Mouse (Mus musculus): ENCODE measurements around the gene Ciapin1. TPM values are rescaled to one million over a fixed set of nuclear protein-coding genes. Genes with fewer than 3 reads are reported as not detected.
"Not testable (repeated sequence)": the region's sequence is repeated elsewhere in the genome, so short reads cannot be mapped to it uniquely, and the experiment has no call there.

Gene Ciapin1
- polyA plus RNA-seq, 1 experiment = 404 TPM

DNA sequence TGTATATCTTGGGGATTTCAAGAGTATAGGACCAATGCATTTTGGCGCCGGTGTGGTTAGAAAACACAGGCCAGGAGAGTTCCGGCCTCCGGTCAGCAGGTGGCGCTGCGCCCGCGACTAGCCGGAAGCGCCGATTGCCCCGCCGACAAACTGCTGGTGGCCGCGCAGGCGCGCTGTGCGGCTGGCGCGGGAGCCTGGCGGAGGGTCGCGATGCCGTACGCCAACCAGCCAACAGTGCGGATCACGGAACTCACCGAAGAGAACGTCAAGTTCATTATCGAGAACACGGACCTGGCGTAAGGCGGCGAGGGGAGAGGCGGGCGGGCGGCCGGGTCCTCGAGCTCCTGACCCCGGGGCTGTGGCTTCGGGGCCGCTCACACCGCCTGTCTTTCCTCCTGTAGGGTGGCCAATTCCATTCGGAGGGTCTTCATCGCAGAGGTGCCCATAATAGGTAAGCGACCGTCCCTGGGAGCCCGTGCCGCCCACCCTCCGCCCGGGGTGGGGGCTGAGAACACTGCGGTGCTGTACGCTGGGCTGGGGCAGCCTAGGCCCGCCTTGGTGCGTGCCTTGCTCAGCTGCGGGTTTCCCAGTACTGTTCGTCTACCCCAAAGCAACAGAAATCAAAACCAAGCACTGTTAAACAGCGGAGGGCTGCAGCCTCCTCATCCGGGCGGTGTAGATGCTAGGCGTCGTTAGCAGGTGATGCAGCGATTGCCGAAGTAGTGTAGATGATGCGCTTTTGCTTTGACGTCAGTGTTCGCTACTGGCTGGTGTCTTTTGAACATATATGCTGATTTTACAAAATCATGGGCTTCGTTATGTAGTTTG lies 19.4 kb upstream of the Ciapin1 start, which contains the start of gene Polr2c:
Gene Polr2c, plus strand, starts transcription at position 105 of the 828 bp plus-strand sequence.
- Histone ChIP-seq H3K9me3 (no peaks in the 10 kb centered on the region), H3K36me3 (replicated peaks; ENCODE audit: low read length) (peaks cover 67% of the 10 kb centered on the region), H3K27me3 (replicated peaks) (no peaks in the 10 kb centered on the region), H3K4me1 (peaks cover 33% of the 10 kb centered on the region), H3K4me3 (replicated peaks) (peak within 1 kb of the TSS; percentile 99)
- no peak for TF ChIP-seq FLI1 (IDR thresholded peaks at IDR 0.05; ENCODE audit: low read length)
- TF ChIP-seq GATA1 (IDR thresholded peaks at IDR 0.05; ENCODE audit: borderline replicate concordance, low read length) = no peak

DNA sequence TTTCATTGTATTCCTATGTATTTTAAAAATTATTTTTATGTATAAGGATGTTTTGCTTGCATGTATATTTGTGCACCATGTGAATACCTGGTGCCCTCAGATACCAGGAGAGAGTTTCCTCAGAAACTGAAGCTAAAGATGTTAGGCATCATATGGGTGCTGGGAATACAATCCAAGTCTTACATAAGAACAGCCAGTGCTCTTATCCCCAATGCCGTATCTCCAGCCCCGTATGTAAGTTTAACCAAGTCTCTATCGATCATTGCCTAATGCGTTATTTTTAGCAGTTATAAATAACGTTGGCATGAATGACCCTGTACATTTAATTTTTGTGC lies 18.8 kb upstream of the Ciapin1 start:
- Histone ChIP-seq H3K4me1 (peaks cover 30% of the 10 kb centered on the region), H3K36me3 (replicated peaks; ENCODE audit: low read length) (peaks cover 67% of the 10 kb centered on the region), H3K9me3 (no peaks in the 10 kb centered on the region), H3K4me3 (replicated peaks) (peak overlapping the region; percentile 99), H3K27me3 (replicated peaks) (no peaks in the 10 kb centered on the region)
- TF ChIP-seq GATA1 (IDR thresholded peaks at IDR 0.05; ENCODE audit: borderline replicate concordance, low read length) = no peak

DNA sequence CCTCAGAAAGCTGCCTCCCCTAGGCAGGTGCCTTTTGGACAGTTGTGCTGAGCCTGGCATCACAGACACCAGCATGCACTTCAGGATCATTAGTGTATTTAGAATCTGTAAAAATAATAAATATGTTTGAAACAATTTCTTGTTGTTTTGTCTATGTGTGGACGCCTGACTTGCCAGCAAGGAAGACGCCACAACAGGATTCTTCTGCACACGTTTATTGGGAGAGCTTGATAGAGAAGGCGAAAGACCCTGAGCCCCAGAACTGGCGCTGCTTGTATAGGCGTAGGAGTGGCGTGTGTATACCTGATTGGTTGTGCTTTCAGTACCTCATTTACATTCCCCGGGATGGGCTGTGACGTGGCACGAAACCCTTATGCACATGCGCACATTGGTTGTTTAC lies 16.6 kb upstream of the Ciapin1 start:
- H3K9me3 ChIP-seq; H3K27me3 ChIP-seq (replicated peaks); H3K4me3 ChIP-seq (replicated peaks): not testable (repeated sequence)
- Histone ChIP-seq H3K4me1 (peaks cover 21% of the 10 kb centered on the region), H3K36me3 (replicated peaks; ENCODE audit: low read length) (peaks cover 67% of the 10 kb centered on the region)

DNA sequence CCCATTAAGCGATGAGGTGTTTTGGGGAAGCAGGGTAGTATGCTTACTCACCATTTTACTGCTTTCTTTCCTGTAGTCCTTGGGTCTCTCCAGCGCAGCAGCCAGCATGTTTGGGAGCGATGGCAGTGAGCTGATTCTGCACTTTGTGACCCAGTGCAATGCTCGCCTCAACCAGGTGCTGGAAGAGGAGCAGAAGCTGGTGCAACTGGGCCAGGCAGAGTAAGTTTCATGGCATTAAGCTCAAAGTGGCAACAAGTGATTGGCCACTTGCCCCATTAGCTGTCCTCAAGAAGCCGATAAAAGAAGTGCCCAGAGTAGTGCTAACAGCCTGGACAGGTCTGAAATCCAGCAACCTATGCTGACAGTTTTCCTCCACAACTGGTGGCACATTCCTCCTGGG lies 11.9 kb upstream of the Ciapin1 start:
- Histone ChIP-seq H3K27me3 (replicated peaks) (no peaks in the 10 kb centered on the region), H3K9me3 (no peaks in the 10 kb centered on the region), H3K4me1 (0 out of 2 replicates have a peak, but pooled peaks cover 3% of the 10 kb centered on the region), H3K36me3 (replicated peaks; ENCODE audit: low read length) (peaks cover 97% of the 10 kb centered on the region), H3K4me3 (replicated peaks) (no peak overlapping the region)
- TF ChIP-seq GATA1 (IDR thresholded peaks at IDR 0.05; ENCODE audit: borderline replicate concordance, low read length) = no peak
- no peak for TF ChIP-seq FLI1 (IDR thresholded peaks at IDR 0.05; ENCODE audit: low read length)

DNA sequence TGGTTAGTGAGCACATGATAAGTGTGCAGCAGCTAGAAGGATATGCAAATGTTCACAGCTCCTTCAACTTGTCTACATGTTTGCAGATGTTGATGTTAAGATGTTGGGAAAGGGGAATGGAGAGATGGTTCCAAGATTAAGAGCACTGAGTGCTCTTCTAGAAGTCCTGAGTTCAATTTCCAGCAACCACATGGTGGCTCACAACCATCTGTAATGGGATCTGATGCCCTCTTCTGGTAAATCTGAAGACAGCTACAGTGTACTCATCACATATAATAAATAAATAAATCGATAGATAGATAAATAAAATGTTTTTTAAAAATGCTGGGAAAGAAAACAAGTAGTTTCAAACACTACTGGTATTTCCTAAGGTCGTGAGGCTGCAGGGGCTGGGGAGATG lies 3.0 kb upstream of the Ciapin1 start:
- peaks cover 46% of the 10 kb centered on the region for H3K36me3 ChIP-seq (replicated peaks; ENCODE audit: low read length)
- peaks cover 18% of the 10 kb centered on the region for H3K4me1 ChIP-seq
- no peaks in the 10 kb centered on the region for H3K9me3 ChIP-seq
- TF ChIP-seq FLI1 (IDR thresholded peaks at IDR 0.05; ENCODE audit: low read length) = no peak
- no peak for TF ChIP-seq GATA1 (IDR thresholded peaks at IDR 0.05; ENCODE audit: borderline replicate concordance, low read length)
- H3K27me3 ChIP-seq (replicated peaks) = no peaks in the 10 kb centered on the region
- no peak overlapping the region for H3K4me3 ChIP-seq (replicated peaks)

DNA sequence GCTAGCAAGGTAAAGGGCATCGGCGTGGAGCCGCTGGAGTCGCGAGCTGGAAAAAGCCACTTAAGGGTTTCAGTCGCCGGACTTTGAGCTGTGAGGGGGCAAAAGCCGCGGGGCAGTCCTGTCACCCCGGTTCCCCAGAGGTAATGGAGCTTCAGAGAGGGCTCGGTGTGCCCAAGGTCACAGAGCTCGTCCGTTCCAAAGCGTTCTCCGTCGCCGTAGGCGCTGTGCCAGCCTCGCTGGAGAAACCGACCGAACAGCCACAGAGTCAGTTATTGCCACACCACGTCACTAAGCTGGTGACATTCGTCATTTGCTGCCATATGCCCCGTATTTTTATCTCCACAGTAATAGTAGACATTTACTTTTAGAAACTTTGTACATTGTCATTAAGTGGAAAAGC lies 442 bp upstream of the Ciapin1 start:
- no peaks in the 10 kb centered on the region for H3K27me3 ChIP-seq (replicated peaks)
- H3K36me3 ChIP-seq (replicated peaks; ENCODE audit: low read length) = peaks cover 21% of the 10 kb centered on the region
- H3K4me1 ChIP-seq = peaks cover 21% of the 10 kb centered on the region
- H3K9me3 ChIP-seq = no peaks in the 10 kb centered on the region
- peak overlapping the region; percentile 98 for H3K4me3 ChIP-seq (replicated peaks)
- TF ChIP-seq GATA1 (IDR thresholded peaks at IDR 0.05; ENCODE audit: borderline replicate concordance, low read length) (no peak), FLI1 (IDR thresholded peaks at IDR 0.05; ENCODE audit: low read length) (no peak)

DNA sequence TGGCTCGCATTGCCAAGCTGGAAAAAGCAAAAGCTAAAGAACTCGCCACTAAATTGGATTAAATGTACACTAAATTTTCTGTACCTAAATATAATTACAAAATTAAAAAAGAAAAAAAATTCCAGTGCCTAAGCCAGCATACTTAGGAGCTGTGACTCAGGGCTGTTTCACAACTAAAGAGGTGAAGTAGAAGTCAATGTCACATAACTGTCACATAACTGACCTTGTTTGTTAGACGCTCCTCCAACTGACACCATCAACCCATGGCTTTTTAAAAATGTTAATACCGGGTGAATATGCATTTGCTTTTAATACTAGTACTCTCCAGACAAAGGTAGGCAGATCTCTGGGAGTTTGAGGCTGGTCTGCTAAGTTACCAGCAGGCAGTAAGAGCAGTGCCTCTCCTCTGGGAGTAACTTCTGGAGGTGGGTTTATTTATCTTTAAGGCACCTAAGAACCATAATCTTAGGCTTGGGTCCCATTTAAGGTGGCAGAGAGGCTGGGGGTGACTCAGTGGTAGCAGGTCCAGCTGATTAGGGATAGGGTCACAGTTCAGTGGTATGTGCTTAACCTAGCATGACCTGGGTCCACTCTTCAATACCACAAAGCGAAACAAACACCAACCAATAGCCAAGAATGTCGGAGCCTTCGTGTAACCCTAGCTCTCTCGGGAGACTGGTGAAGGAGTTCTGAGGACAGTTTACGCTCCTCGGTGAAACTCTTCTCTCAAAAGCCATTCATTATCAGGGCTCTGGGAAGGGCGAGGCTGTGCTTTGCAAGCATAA lies 1.5 kb downstream of the Ciapin1 start:
- H3K27me3 ChIP-seq (replicated peaks) = no peaks in the 10 kb centered on the region
- H3K9me3 ChIP-seq = no peaks in the 10 kb centered on the region
- H3K4me1 ChIP-seq = peaks cover 31% of the 10 kb centered on the region
- H3K4me3 ChIP-seq (replicated peaks) = peak overlapping the region; percentile 98
- TF ChIP-seq GATA1 (IDR thresholded peaks at IDR 0.05; ENCODE audit: borderline replicate concordance, low read length) (no peak), FLI1 (IDR thresholded peaks at IDR 0.05; ENCODE audit: low read length) (no peak)
- H3K36me3 ChIP-seq (replicated peaks; ENCODE audit: low read length) = peaks cover 21% of the 10 kb centered on the region

DNA sequence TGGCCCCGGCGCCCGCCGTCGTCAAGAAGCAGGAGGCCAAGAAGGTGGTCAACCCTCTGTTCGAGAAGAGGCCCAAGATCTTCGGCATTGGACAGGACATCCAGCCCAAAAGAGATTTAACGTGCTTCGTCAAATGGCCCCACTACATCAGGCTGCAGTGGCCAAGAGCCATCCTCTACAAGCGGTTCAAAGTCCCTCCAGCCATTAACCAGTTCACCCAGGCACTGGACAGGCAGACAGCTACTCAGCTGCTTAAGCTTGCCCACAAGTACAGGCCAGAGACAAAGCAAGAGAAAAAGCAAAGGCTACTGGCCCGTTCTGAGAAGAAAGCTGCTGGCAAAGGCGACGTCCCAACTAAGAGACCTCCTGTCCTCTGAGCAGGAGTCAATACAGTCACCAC lies 2.4 kb downstream of the Ciapin1 start:
- Histone ChIP-seq H3K4me1 (peaks cover 33% of the 10 kb centered on the region), H3K36me3 (replicated peaks; ENCODE audit: low read length) (peaks cover 27% of the 10 kb centered on the region)
- not testable (repeated sequence) for H3K4me3 ChIP-seq (replicated peaks); H3K27me3 ChIP-seq (replicated peaks); H3K9me3 ChIP-seq

DNA sequence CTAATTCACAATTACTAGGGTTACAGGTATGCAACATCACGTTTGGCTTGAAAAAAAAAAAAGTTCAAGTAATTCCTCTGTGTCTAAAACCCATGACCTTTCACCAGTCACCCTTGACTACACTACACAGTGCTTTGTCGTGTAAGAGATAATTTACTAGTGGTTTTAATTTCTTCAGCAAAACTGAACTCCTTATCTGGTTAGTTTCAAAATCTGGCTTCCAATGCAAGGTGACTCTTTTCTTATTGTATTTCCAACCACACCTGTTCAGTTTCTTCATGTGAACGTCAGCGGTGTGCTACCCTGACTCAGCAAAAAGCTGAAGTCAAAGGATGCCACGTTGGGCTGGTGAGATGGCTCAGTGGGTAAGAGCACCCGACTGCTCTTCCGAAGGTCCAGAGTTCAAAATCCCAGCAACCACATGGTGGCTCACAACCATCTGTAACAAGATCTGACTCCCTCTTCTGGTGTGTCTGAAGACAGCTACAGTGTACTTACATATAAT lies 4.2 kb downstream of the Ciapin1 start:
- H3K9me3 ChIP-seq; H3K4me3 ChIP-seq (replicated peaks); H3K27me3 ChIP-seq (replicated peaks): not testable (repeated sequence)
- Histone ChIP-seq H3K4me1 (peaks cover 26% of the 10 kb centered on the region), H3K36me3 (replicated peaks; ENCODE audit: low read length) (peaks cover 42% of the 10 kb centered on the region)

DNA sequence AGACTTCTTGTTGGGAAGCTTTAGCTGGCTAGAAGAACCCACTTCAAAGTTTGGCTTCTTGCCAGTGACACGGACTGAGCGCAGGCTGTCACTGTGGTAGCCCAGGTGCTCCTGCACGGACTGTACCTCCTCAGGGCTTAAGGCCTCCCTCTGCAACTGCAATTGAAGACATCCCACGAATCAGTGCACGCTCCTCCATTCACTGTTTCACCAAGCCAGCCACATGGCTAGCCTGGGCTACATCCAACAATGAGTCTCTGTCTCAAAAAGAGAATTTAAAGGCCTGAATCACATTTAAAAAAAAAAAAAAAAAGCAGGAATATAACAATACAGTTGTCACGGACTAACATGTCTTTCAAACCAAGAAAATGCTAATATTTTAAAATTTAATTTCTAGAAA lies 9.9 kb downstream of the Ciapin1 start:
- Histone ChIP-seq H3K4me1 (peaks cover 19% of the 10 kb centered on the region), H3K4me3 (replicated peaks) (no peak overlapping the region), H3K9me3 (no peaks in the 10 kb centered on the region), H3K36me3 (replicated peaks; ENCODE audit: low read length) (peaks cover 94% of the 10 kb centered on the region), H3K27me3 (replicated peaks) (no peaks in the 10 kb centered on the region)
- no peak for TF ChIP-seq GATA1 (IDR thresholded peaks at IDR 0.05; ENCODE audit: borderline replicate concordance, low read length)
- TF ChIP-seq FLI1 (IDR thresholded peaks at IDR 0.05; ENCODE audit: low read length) = no peak

Measured in megakaryocyte, embryonic 14.5 days (primary cell).